In genomic region chr7:118533178-118533578, GRCm38 (mm10) we compare ENCODE assay signal across 8 mouse cellular contexts. TPM values are rescaled to one million over a fixed set of nuclear protein-coding genes. Genes with fewer than 3 reads are reported as not detected.
DNase-seq lines count a peak whose midpoint lies in the region; ATAC-seq and TF ChIP-seq lines count a peak whose summit lies in the region.

Gene Coq7 (minus strand): TSS chr7:118533356.

- peak; percentile 95 to 96 for DNase-seq in cerebellum, postnatal 25 days
- peak; percentile 94 to 95 for DNase-seq in frontal cortex, postnatal 14 days (ENCODE audit: low spot score in 2 of 2)
- peak; percentile 96 to 97 for DNase-seq in layer of hippocampus, postnatal 10 days (ENCODE audit: low spot score in 2 of 2)
- peak; percentile 98 for DNase-seq in lung, postnatal 0 days (ENCODE audit: low spot score)
- DNase-seq in ovary, postnatal 10 days (ENCODE audit: low spot score), result peak; percentile 89
- peak; percentile 68 for DNase-seq in urinary bladder, postnatal 10 days (ENCODE audit: low spot score)

- peak; percentile 43; the same call in 1 of the 2 replicates for TF ChIP-seq EP300 in lung, postnatal 0 days (IDR thresholded peaks at IDR 0.05)

- H3K4me1 ChIP-seq in hindbrain, embryonic 12.5 days, result 0 out of 2 replicates have a peak, but pooled peaks cover 2% of the 10 kb centered on the region
- peaks cover 9% of the 10 kb centered on the region; the same call in 1 of the 2 replicates for H3K4me1 ChIP-seq in lung, postnatal 0 days (ENCODE audit: insufficient read depth, low read depth, low read length)

- no peaks in the 10 kb centered on the region for H3K27me3 ChIP-seq in hindbrain, embryonic 12.5 days
- H3K27me3 ChIP-seq in lung, postnatal 0 days (replicated peaks; ENCODE audit: insufficient read depth, low read length), result no peaks in the 10 kb centered on the region

- ATAC-seq in activated CD4-positive, CD25-positive, alpha-beta regulatory T cell, adult 4 months, result peak; percentile 95
- peak; percentile 99 for ATAC-seq in hindbrain, embryonic 12.5 days (ENCODE audit: low FRiP score)
- peak; percentile 97 for ATAC-seq in lung, postnatal 0 days

- under 1% methylated on average over 31 of the region's 31 CpGs for WGBS in hindbrain, embryonic 12.5 days
- 2% methylated on average over 31 of the region's 31 CpGs for WGBS in lung, postnatal 0 days

- peak within 1 kb of the TSS; percentile 67 for H3K4me3 ChIP-seq in hindbrain, embryonic 12.5 days
- peak within 1 kb of the TSS; percentile 81 for H3K4me3 ChIP-seq in lung, postnatal 0 days (ENCODE audit: low read depth, low read length)

- no peaks in the 10 kb centered on the region for H3K9me3 ChIP-seq in hindbrain, embryonic 12.5 days (replicated peaks)
- no peaks in the 10 kb centered on the region for H3K9me3 ChIP-seq in lung, postnatal 0 days (ENCODE audit: low read length)

- no peak for TF ChIP-seq CTCF in lung, postnatal 0 days (IDR thresholded peaks at IDR 0.05)

- H3K36me3 ChIP-seq in hindbrain, embryonic 12.5 days, result peaks cover 5% of the 10 kb centered on the region; the same call in 1 of the 2 replicates
- H3K36me3 ChIP-seq in lung, postnatal 0 days (ENCODE audit: insufficient read depth, low read length), result no peaks in the 10 kb centered on the region

- peak within 1 kb of the TSS; percentile 71 for H3K4me2 ChIP-seq in hindbrain, embryonic 12.5 days (replicated peaks)
- peak within 1 kb of the TSS; percentile 55 for H3K4me2 ChIP-seq in lung, postnatal 0 days (replicated peaks; ENCODE audit: low read depth, low read length)

- H3K27ac ChIP-seq in hindbrain, embryonic 12.5 days, result peak within 1 kb of the TSS; percentile 97
- H3K27ac ChIP-seq in lung, postnatal 0 days (ENCODE audit: low read length), result peak within 1 kb of the TSS; percentile 95

- peak within 1 kb of the TSS; percentile 67 for H3K9ac ChIP-seq in hindbrain, embryonic 12.5 days
- H3K9ac ChIP-seq in lung, postnatal 0 days (replicated peaks; ENCODE audit: low read depth), result peak within 1 kb of the TSS; percentile 74

RNA-seq across cellular contexts. Expression of gene Coq7, which starts in this region (rescaled TPM):
- polyA plus RNA-seq in activated CD4-positive, CD25-positive, alpha-beta regulatory T cell, adult 4 months (2017; shearing (Covaris generic)), result 10 to 100 TPM; 13.4 to 15.6 TPM
- 83.3 and 90.4 TPM in 2 replicates for polyA plus RNA-seq in hindbrain, embryonic 12.5 days (2016; fragmentation: Nextera tagmentation; extraction: Ambion mirVana)
- 10 to 100 TPM; 37.3 to 39.2 TPM for total RNA-seq in layer of hippocampus, postnatal 10 days (2021)
- 68.5 and 88.6 TPM in 2 replicates for polyA plus RNA-seq in lung, postnatal 0 days (2015; fragmentation: Nextera tagmentation; extraction: Ambion mirVana)

Comparison
In these comparisons a context has a peak if more than half of its experiments do, and no peak if none do; other contexts are left out.
1. Peak in every context shown above with its lines: DNase-seq, ATAC-seq, H3K4me3 ChIP-seq and H3K27ac ChIP-seq.